Mouse (Mus musculus): ENCODE data around the gene Klhl3. TPM values are rescaled to one million over a fixed set of nuclear protein-coding genes. Genes with fewer than 3 reads are reported as not detected.

Klhl3 gene
- polyA plus RNA-seq, 1 experiment, result 2.0 TPM

GRCm38 (mm10) chr13:58126862-58127765 lies 13.7 kb upstream of the Klhl3 start:
- peak overlapping the region; percentile 86 for H3K27ac ChIP-seq (ENCODE audit: control insufficient read depth, insufficient read depth, low read length)
- WGBS, result under 1% methylated on average over 79 of the region's 92 CpGs
- DNase-seq, result peak; percentile 26
- H3K4me3 ChIP-seq (ENCODE audit: control insufficient read depth, insufficient read depth, low read length), result peak overlapping the region; percentile 95
- no peaks in the 10 kb centered on the region; the same call in 1 of the 2 replicates for H3K36me3 ChIP-seq (ENCODE audit: control insufficient read depth, insufficient read depth, low read length)
- TF ChIP-seq CTCF (IDR thresholded peaks at IDR 0.05; ENCODE audit: borderline replicate concordance, control insufficient read depth, extremely low read depth, insufficient read depth, low read length, poor library complexity) (no peak), POLR2A (IDR thresholded peaks at IDR 0.05; ENCODE audit: control insufficient read depth, extremely low read depth, insufficient read depth, low read length, poor library complexity) (no peak)
- H3K4me1 ChIP-seq (replicated peaks; ENCODE audit: control insufficient read depth, insufficient read depth, low read length), result peaks cover 7% of the 10 kb centered on the region
- no peaks in the 10 kb centered on the region for H3K27me3 ChIP-seq (ENCODE audit: control insufficient read depth, insufficient read depth, low read length)

- 29% methylated on average over 7 of the region's 7 CpGs for WGBS
- H3K4me3 ChIP-seq (ENCODE audit: control insufficient read depth, insufficient read depth, low read length), result no peak overlapping the region
- peak; percentile 63 for DNase-seq
Measured at GRCm38 (mm10) chr13:58126126-58126525, 12.7 kb upstream of the Klhl3 start.

GRCm38 (mm10) chr13:58124989-58125388 lies 11.6 kb upstream of the Klhl3 start:
- Histone ChIP-seq H3K36me3 (ENCODE audit: control insufficient read depth, insufficient read depth, low read length) (no peaks in the 10 kb centered on the region; the same call in 1 of the 2 replicates), H3K27ac (ENCODE audit: control insufficient read depth, insufficient read depth, low read length) (no peak overlapping the region), H3K4me1 (replicated peaks; ENCODE audit: control insufficient read depth, insufficient read depth, low read length) (peaks cover 7% of the 10 kb centered on the region), H3K27me3 (ENCODE audit: control insufficient read depth, insufficient read depth, low read length) (no peaks in the 10 kb centered on the region), H3K4me3 (ENCODE audit: control insufficient read depth, insufficient read depth, low read length) (no peak overlapping the region)
- WGBS, result 84% methylated on average over 2 of the region's 2 CpGs
- no peak for TF ChIP-seq POLR2A (IDR thresholded peaks at IDR 0.05; ENCODE audit: control insufficient read depth, extremely low read depth, insufficient read depth, low read length, poor library complexity)
- DNase-seq, result no peak

More at GRCm38 (mm10) chr13:58126126-58126525, 12.7 kb upstream of the Klhl3 start:
- Histone ChIP-seq H3K4me1 (replicated peaks; ENCODE audit: control insufficient read depth, insufficient read depth, low read length) (peaks cover 7% of the 10 kb centered on the region), H3K36me3 (ENCODE audit: control insufficient read depth, insufficient read depth, low read length) (no peaks in the 10 kb centered on the region; the same call in 1 of the 2 replicates), H3K27me3 (ENCODE audit: control insufficient read depth, insufficient read depth, low read length) (no peaks in the 10 kb centered on the region), H3K27ac (ENCODE audit: control insufficient read depth, insufficient read depth, low read length) (no peak overlapping the region)
- TF ChIP-seq CTCF (IDR thresholded peaks at IDR 0.05; ENCODE audit: borderline replicate concordance, control insufficient read depth, extremely low read depth, insufficient read depth, low read length, poor library complexity) (no peak), POLR2A (IDR thresholded peaks at IDR 0.05; ENCODE audit: control insufficient read depth, extremely low read depth, insufficient read depth, low read length, poor library complexity) (no peak)

DNA sequence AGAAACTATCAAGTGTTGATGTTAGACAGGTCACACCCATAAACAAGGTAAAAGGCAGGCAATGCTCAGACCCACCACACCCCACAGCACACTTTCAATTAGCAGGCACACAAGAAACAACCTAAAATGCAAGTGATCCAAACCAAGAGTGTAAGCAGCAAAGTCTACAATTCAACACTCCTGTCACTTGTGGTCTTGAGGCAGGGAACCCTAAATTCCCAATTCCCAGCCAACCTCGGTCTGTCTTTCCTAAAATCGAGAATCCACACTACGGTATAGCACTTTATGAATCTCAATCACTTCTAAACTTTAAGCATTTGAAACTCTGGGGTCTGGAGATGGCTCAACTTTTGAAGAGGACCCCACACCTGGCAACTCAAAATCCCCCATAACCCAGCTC lies 10.9 kb upstream of the Klhl3 start:
- no peak overlapping the region for H3K4me3 ChIP-seq (ENCODE audit: control insufficient read depth, insufficient read depth, low read length)
- TF ChIP-seq CTCF (IDR thresholded peaks at IDR 0.05; ENCODE audit: borderline replicate concordance, control insufficient read depth, extremely low read depth, insufficient read depth, low read length, poor library complexity) (no peak), POLR2A (IDR thresholded peaks at IDR 0.05; ENCODE audit: control insufficient read depth, extremely low read depth, insufficient read depth, low read length, poor library complexity) (no peak)
- 93% methylated on average over 3 of the region's 3 CpGs for WGBS
- peaks cover 2% of the 10 kb centered on the region; the same call in 1 of the 2 replicates for H3K4me1 ChIP-seq (replicated peaks; ENCODE audit: control insufficient read depth, insufficient read depth, low read length)
- H3K36me3 ChIP-seq (ENCODE audit: control insufficient read depth, insufficient read depth, low read length), result no peaks in the 10 kb centered on the region; the same call in 1 of the 2 replicates
- DNase-seq, result no peak
- H3K27me3 ChIP-seq (ENCODE audit: control insufficient read depth, insufficient read depth, low read length), result no peaks in the 10 kb centered on the region
- H3K27ac ChIP-seq (ENCODE audit: control insufficient read depth, insufficient read depth, low read length), result no peak overlapping the region

DNA sequence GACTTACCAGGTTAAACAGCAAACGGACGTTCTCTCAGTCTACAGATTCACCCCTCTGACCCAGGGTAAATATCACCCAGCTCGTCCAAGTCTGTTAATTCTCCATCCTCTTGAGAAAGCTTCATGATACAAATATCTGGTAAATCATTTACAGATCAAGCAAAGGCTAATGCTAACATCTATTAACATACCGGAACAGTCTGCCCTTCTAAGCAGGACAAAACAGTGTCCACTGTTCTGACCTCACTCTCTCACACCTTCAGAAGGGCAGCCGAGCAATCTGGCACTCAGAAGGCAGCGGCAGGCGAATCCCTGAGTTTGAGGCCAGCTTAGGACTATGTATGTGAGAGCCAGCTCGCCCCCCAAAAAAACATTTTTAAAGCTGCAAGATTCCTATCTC lies 10.0 kb upstream of the Klhl3 start:
- Histone ChIP-seq H3K27ac (ENCODE audit: control insufficient read depth, insufficient read depth, low read length) (no peak overlapping the region), H3K36me3 (ENCODE audit: control insufficient read depth, insufficient read depth, low read length) (no peaks in the 10 kb centered on the region; the same call in 1 of the 2 replicates), H3K4me1 (replicated peaks; ENCODE audit: control insufficient read depth, insufficient read depth, low read length) (peaks cover 2% of the 10 kb centered on the region; the same call in 1 of the 2 replicates), H3K27me3 (ENCODE audit: control insufficient read depth, insufficient read depth, low read length) (no peaks in the 10 kb centered on the region), H3K4me3 (ENCODE audit: control insufficient read depth, insufficient read depth, low read length) (no peak overlapping the region)
- WGBS, result 95% methylated on average over 8 of the region's 8 CpGs
- TF ChIP-seq POLR2A (IDR thresholded peaks at IDR 0.05; ENCODE audit: control insufficient read depth, extremely low read depth, insufficient read depth, low read length, poor library complexity) (no peak), CTCF (IDR thresholded peaks at IDR 0.05; ENCODE audit: borderline replicate concordance, control insufficient read depth, extremely low read depth, insufficient read depth, low read length, poor library complexity) (no peak)
- no peak for DNase-seq

GRCm38 (mm10) chr13:58122786-58123297 lies 9.4 kb upstream of the Klhl3 start:
- Histone ChIP-seq H3K36me3 (ENCODE audit: control insufficient read depth, insufficient read depth, low read length) (no peaks in the 10 kb centered on the region; the same call in 1 of the 2 replicates), H3K4me3 (ENCODE audit: control insufficient read depth, insufficient read depth, low read length) (no peak overlapping the region), H3K27me3 (ENCODE audit: control insufficient read depth, insufficient read depth, low read length) (no peaks in the 10 kb centered on the region), H3K27ac (ENCODE audit: control insufficient read depth, insufficient read depth, low read length) (no peak overlapping the region), H3K4me1 (replicated peaks; ENCODE audit: control insufficient read depth, insufficient read depth, low read length) (peaks cover 2% of the 10 kb centered on the region; the same call in 1 of the 2 replicates)
- WGBS, result 88% methylated on average over 10 of the region's 10 CpGs
- no peak for DNase-seq
- TF ChIP-seq CTCF (IDR thresholded peaks at IDR 0.05; ENCODE audit: borderline replicate concordance, control insufficient read depth, extremely low read depth, insufficient read depth, low read length, poor library complexity) (no peak), POLR2A (IDR thresholded peaks at IDR 0.05; ENCODE audit: control insufficient read depth, extremely low read depth, insufficient read depth, low read length, poor library complexity) (no peak)
